Mouse (Mus musculus): Measurements from ENCODE around the gene Rnf38. TPM values are rescaled to one million over a fixed set of nuclear protein-coding genes. Genes with fewer than 3 reads are reported as not detected.

Rnf38 gene
- 12.1 and 15.6 TPM in 2 replicates for polyA plus RNA-seq (2015; fragmentation: Nextera tagmentation; extraction: Ambion mirVana)

GRCm38 (mm10) chr4:44233713-44234003, at the start of gene Rnf38:
Rnf38 (minus strand) TSS chr4:44233789.
- Histone ChIP-seq H3K27ac (peak within 1 kb of the TSS; percentile 94), H3K27me3 (no peaks in the 10 kb centered on the region), H3K9me3 (no peaks in the 10 kb centered on the region), H3K4me1 (peaks cover 22% of the 10 kb centered on the region), H3K4me3 (peak within 1 kb of the TSS; percentile 78), H3K9ac (peak within 1 kb of the TSS; percentile 81), H3K4me2 (peak within 1 kb of the TSS; percentile 85), H3K36me3 (no peaks in the 10 kb centered on the region)
- WGBS, result 0% methylated on average over 5 of the region's 61 CpGs
- ATAC-seq (ENCODE audit: insufficient number of reproducible peaks, low FRiP score, low TSS enrichment, low read depth), result no peak

- Histone ChIP-seq H3K4me1 (no peaks in the 10 kb centered on the region), H3K4me2 (no peak overlapping the region), H3K27ac (no peak overlapping the region), H3K9ac (no peak overlapping the region), H3K9me3 (no peaks in the 10 kb centered on the region), H3K27me3 (no peaks in the 10 kb centered on the region), H3K4me3 (no peak overlapping the region), H3K36me3 (no peaks in the 10 kb centered on the region)
- no peak for ATAC-seq (ENCODE audit: insufficient number of reproducible peaks, low FRiP score, low TSS enrichment, low read depth)
- WGBS, result 78% methylated on average over 7 of the region's 7 CpGs
Observed at GRCm38 (mm10) chr4:44281597-44282265, 48.1 kb upstream of the Rnf38 start.

- H3K27me3 ChIP-seq, result no peaks in the 10 kb centered on the region
- H3K36me3 ChIP-seq, result no peaks in the 10 kb centered on the region
- H3K9ac ChIP-seq, result no peak overlapping the region
- ATAC-seq (ENCODE audit: insufficient number of reproducible peaks, low FRiP score, low TSS enrichment, low read depth), result no peak
- H3K4me3 ChIP-seq, result no peak overlapping the region
- H3K27ac ChIP-seq, result no peak overlapping the region
- no peaks in the 10 kb centered on the region for H3K4me1 ChIP-seq
- H3K9me3 ChIP-seq, result no peaks in the 10 kb centered on the region
- WGBS, result 64% methylated on average over 5 of the region's 5 CpGs
- H3K4me2 ChIP-seq, result no peak overlapping the region
Observed at GRCm38 (mm10) chr4:44271134-44271533, 37.5 kb upstream of the Rnf38 start.

- Histone ChIP-seq H3K27me3 (no peaks in the 10 kb centered on the region), H3K4me1 (no peaks in the 10 kb centered on the region), H3K4me3 (no peak overlapping the region), H3K36me3 (no peaks in the 10 kb centered on the region), H3K9me3 (no peaks in the 10 kb centered on the region), H3K9ac (no peak overlapping the region), H3K4me2 (no peak overlapping the region), H3K27ac (no peak overlapping the region)
- WGBS, result 92% methylated on average over 14 of the region's 14 CpGs
- ATAC-seq (ENCODE audit: insufficient number of reproducible peaks, low FRiP score, low TSS enrichment, low read depth), result no peak
Observed at GRCm38 (mm10) chr4:44269376-44269817, 35.8 kb upstream of the Rnf38 start.

- Histone ChIP-seq H3K4me1 (no peaks in the 10 kb centered on the region), H3K27me3 (no peaks in the 10 kb centered on the region), H3K4me3 (no peak overlapping the region), H3K4me2 (no peak overlapping the region), H3K9ac (no peak overlapping the region), H3K27ac (no peak overlapping the region), H3K9me3 (no peaks in the 10 kb centered on the region), H3K36me3 (no peaks in the 10 kb centered on the region)
- 79% methylated on average over 6 of the region's 6 CpGs for WGBS
- no peak for ATAC-seq (ENCODE audit: insufficient number of reproducible peaks, low FRiP score, low TSS enrichment, low read depth)
Observed at GRCm38 (mm10) chr4:44267437-44267836, 33.8 kb upstream of the Rnf38 start.

- Histone ChIP-seq H3K4me1 (no peaks in the 10 kb centered on the region), H3K4me2 (no peak overlapping the region), H3K27me3 (no peaks in the 10 kb centered on the region), H3K4me3 (no peak overlapping the region), H3K9me3 (no peaks in the 10 kb centered on the region), H3K27ac (no peak overlapping the region), H3K36me3 (no peaks in the 10 kb centered on the region), H3K9ac (no peak overlapping the region)
- no peak for ATAC-seq (ENCODE audit: insufficient number of reproducible peaks, low FRiP score, low TSS enrichment, low read depth)
- 85% methylated on average over 3 of the region's 3 CpGs for WGBS
Observed at GRCm38 (mm10) chr4:44265500-44265899, 31.9 kb upstream of the Rnf38 start.

GRCm38 (mm10) chr4:44260244-44260643, 26.7 kb upstream of the Rnf38 start:
- no peak for ATAC-seq (ENCODE audit: insufficient number of reproducible peaks, low FRiP score, low TSS enrichment, low read depth)
- WGBS, result 2% methylated on average over 10 of the region's 10 CpGs
- no peak overlapping the region for H3K27ac ChIP-seq

GRCm38 (mm10) chr4:44259126-44259525, 25.5 kb upstream of the Rnf38 start:
- H3K4me2 ChIP-seq, result no peak overlapping the region
- WGBS, result 81% methylated on average over 4 of the region's 4 CpGs
- H3K36me3 ChIP-seq, result no peaks in the 10 kb centered on the region
- H3K9ac ChIP-seq, result no peak overlapping the region
- no peaks in the 10 kb centered on the region for H3K9me3 ChIP-seq
- H3K4me3 ChIP-seq, result no peak overlapping the region
- H3K27ac ChIP-seq, result no peak overlapping the region
- H3K27me3 ChIP-seq, result no peaks in the 10 kb centered on the region
- H3K4me1 ChIP-seq, result no peaks in the 10 kb centered on the region
- no peak for ATAC-seq (ENCODE audit: insufficient number of reproducible peaks, low FRiP score, low TSS enrichment, low read depth)

More at GRCm38 (mm10) chr4:44260244-44260643, 26.7 kb upstream of the Rnf38 start:
- no peak overlapping the region for H3K4me2 ChIP-seq
- no peaks in the 10 kb centered on the region for H3K4me1 ChIP-seq
- no peaks in the 10 kb centered on the region for H3K9me3 ChIP-seq
- no peak overlapping the region for H3K4me3 ChIP-seq
- no peaks in the 10 kb centered on the region for H3K27me3 ChIP-seq
- H3K9ac ChIP-seq, result no peak overlapping the region
- no peaks in the 10 kb centered on the region for H3K36me3 ChIP-seq

- H3K4me1 ChIP-seq, result no peaks in the 10 kb centered on the region
- H3K36me3 ChIP-seq, result no peaks in the 10 kb centered on the region
- no peak overlapping the region for H3K4me2 ChIP-seq
- H3K9me3 ChIP-seq, result no peaks in the 10 kb centered on the region
- no peak overlapping the region for H3K4me3 ChIP-seq
- ATAC-seq (ENCODE audit: insufficient number of reproducible peaks, low FRiP score, low TSS enrichment, low read depth), result no peak
- WGBS, result 67% methylated on average over 5 of the region's 5 CpGs
- H3K27me3 ChIP-seq, result peaks cover 17% of the 10 kb centered on the region
- no peak overlapping the region for H3K9ac ChIP-seq
- no peak overlapping the region for H3K27ac ChIP-seq
Observed at GRCm38 (mm10) chr4:44254579-44254978, 21.0 kb upstream of the Rnf38 start.

- Histone ChIP-seq H3K36me3 (no peaks in the 10 kb centered on the region), H3K4me2 (no peak overlapping the region), H3K27ac (no peak overlapping the region), H3K4me1 (no peaks in the 10 kb centered on the region), H3K4me3 (no peak overlapping the region), H3K27me3 (peaks cover 22% of the 10 kb centered on the region), H3K9me3 (no peaks in the 10 kb centered on the region), H3K9ac (no peak overlapping the region)
- ATAC-seq (ENCODE audit: insufficient number of reproducible peaks, low FRiP score, low TSS enrichment, low read depth), result no peak
- WGBS, result 7% methylated on average over 6 of the region's 6 CpGs
Observed at GRCm38 (mm10) chr4:44253191-44253590, 19.6 kb upstream of the Rnf38 start.

GRCm38 (mm10) chr4:44251966-44252916, 18.7 kb upstream of the Rnf38 start:
- WGBS, result 10% methylated on average over 13 of the region's 13 CpGs
- H3K36me3 ChIP-seq, result no peaks in the 10 kb centered on the region
- H3K9ac ChIP-seq, result no peak overlapping the region
- H3K27ac ChIP-seq, result no peak overlapping the region
- no peak overlapping the region for H3K4me3 ChIP-seq
- no peak for ATAC-seq (ENCODE audit: insufficient number of reproducible peaks, low FRiP score, low TSS enrichment, low read depth)
- peaks cover 29% of the 10 kb centered on the region for H3K27me3 ChIP-seq
- H3K4me2 ChIP-seq, result no peak overlapping the region
- H3K4me1 ChIP-seq, result 0 out of 2 replicates have a peak, but pooled peaks cover 3% of the 10 kb centered on the region
- no peaks in the 10 kb centered on the region for H3K9me3 ChIP-seq

- H3K27ac ChIP-seq, result no peak overlapping the region
Observed at GRCm38 (mm10) chr4:44251521-44251920, 17.9 kb upstream of the Rnf38 start.

More at GRCm38 (mm10) chr4:44251521-44251920, 17.9 kb upstream of the Rnf38 start:
- Histone ChIP-seq H3K9ac (no peak overlapping the region), H3K27me3 (peaks cover 32% of the 10 kb centered on the region), H3K9me3 (no peaks in the 10 kb centered on the region), H3K4me3 (no peak overlapping the region), H3K36me3 (no peaks in the 10 kb centered on the region), H3K4me1 (0 out of 2 replicates have a peak, but pooled peaks cover 4% of the 10 kb centered on the region), H3K4me2 (no peak overlapping the region)
- 72% methylated on average over 5 of the region's 5 CpGs for WGBS
- no peak for ATAC-seq (ENCODE audit: insufficient number of reproducible peaks, low FRiP score, low TSS enrichment, low read depth)

All from limb, embryonic 15.5 days (tissue).